Mouse (Mus musculus): ENCODE data around the gene Guca2b.
"Not testable (repeated sequence)": the region's sequence is repeated elsewhere in the genome, so short reads cannot be mapped to it uniquely, and the experiment has no call there.

Gene Guca2b

GRCm38 (mm10) chr4:119657011-119657410, 1.7 kb downstream of the Guca2b start:
- in situ Hi-C loops (cut with MboI, MseI) = no loop called here

- in situ Hi-C loops (cut with MboI, MseI) = no loop called here
Measured at GRCm38 (mm10) chr4:119642666-119643065, 16.1 kb downstream of the Guca2b start.

GRCm38 (mm10) chr4:119638656-119639055, 20.1 kb downstream of the Guca2b start:
- in situ Hi-C loops (cut with MboI, MseI) = no loop called here

- in situ Hi-C loops (cut with MboI, MseI) = no loop called here
Measured at GRCm38 (mm10) chr4:119637946-119638345, 20.8 kb downstream of the Guca2b start.

- in situ Hi-C loops (cut with MboI, MseI) = no loop called here
Measured at GRCm38 (mm10) chr4:119637176-119637845, 21.4 kb downstream of the Guca2b start, which contains the start of gene Guca2a. TSS of gene Guca2a (plus strand) at chr4:119637704.

- in situ Hi-C loops (cut with MboI, MseI) = no loop called here
Measured at GRCm38 (mm10) chr4:119636731-119637130, 22.0 kb downstream of the Guca2b start.

GRCm38 (mm10) chr4:119635686-119636085, 23.1 kb downstream of the Guca2b start:
- in situ Hi-C loops (cut with MboI, MseI) = no loop called here

GRCm38 (mm10) chr4:119634908-119635660, 23.7 kb downstream of the Guca2b start:
- in situ Hi-C loops (cut with MboI, MseI) = no loop called here

- in situ Hi-C loops (cut with MboI, MseI) = no loop called here
Measured at GRCm38 (mm10) chr4:119633948-119634347, 24.8 kb downstream of the Guca2b start.

- in situ Hi-C loops (cut with MboI, MseI) = no loop called here
Measured at GRCm38 (mm10) chr4:119633342-119633741, 25.4 kb downstream of the Guca2b start.

GRCm38 (mm10) chr4:119632721-119633120, 26.0 kb downstream of the Guca2b start:
- in situ Hi-C loops (cut with MboI, MseI) = no loop called here

GRCm38 (mm10) chr4:119631115-119631919, 27.4 kb downstream of the Guca2b start:
- in situ Hi-C loops (cut with MboI, MseI) = no loop called here

GRCm38 (mm10) chr4:119628363-119628762, 30.4 kb downstream of the Guca2b start:
- in situ Hi-C loops (cut with MboI, MseI) = not testable (repeated sequence)

- in situ Hi-C loops (cut with MboI, MseI) = no loop called here
Measured at GRCm38 (mm10) chr4:119627317-119627716, 31.4 kb downstream of the Guca2b start.

- in situ Hi-C loops (cut with MboI, MseI) = no loop called here
Measured at GRCm38 (mm10) chr4:119626876-119627275, 31.9 kb downstream of the Guca2b start.

- in situ Hi-C loops (cut with MboI, MseI) = no loop called here
Measured at GRCm38 (mm10) chr4:119626081-119626645, 32.6 kb downstream of the Guca2b start.

GRCm38 (mm10) chr4:119614724-119615123, 44.0 kb downstream of the Guca2b start:
- in situ Hi-C loops (cut with MboI, MseI) = no loop called here

- in situ Hi-C loops (cut with MboI, MseI) = no loop called here
Measured at GRCm38 (mm10) chr4:119614078-119614477, 44.7 kb downstream of the Guca2b start.

- in situ Hi-C loops (cut with MboI, MseI) = no loop called here
Measured at GRCm38 (mm10) chr4:119609488-119609887, 49.3 kb downstream of the Guca2b start.
